Mouse (Mus musculus): ENCODE data around the gene Ttyh1.

DNA sequence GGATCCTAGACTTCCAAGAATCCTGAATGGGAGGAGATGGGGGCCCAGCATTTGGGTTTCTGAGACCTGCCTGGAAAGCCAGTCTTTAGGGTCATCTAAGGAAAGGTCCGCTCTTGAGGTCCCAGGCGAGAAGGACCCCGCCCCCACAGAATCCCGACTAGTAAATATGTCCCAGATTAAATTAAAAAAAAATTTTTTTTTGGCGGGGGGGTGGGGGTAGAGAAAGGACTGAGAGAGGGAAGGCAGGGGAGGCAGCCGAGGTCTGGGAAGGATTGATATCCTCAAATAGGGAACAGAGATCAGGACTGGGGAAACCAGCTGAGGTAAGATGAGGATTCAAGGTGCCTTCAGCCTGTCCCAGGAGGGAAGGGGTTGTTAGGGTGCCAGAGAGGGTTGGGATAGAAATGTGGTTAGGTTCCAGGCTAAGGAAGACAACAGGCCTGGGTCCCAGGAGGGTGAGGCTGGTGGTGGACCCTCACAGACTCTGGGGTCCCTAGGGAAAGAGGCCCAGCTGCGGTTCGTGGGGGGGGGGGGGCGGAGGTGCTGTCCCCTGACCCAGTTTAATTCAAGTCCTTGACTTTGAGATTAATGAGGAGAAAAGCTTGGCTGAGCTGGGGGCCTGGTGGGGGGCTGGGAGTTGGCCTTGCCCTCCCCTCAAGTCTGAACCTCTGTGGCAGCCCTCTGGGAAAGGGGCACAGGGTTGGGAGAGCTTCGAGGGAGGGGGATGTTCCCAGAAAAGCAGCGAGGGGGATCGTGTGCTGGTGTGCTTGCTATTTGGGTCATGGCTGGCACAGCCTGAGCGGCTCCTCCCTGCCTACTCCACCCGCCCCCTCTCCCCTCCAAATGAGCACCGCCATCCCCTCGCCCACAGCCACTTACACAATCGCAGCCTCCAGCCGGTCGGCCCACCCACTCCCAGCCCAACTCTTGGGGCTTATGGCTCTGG lies 1.0 kb downstream of the Ttyh1 start:
- no peak for TF ChIP-seq CTCF (IDR thresholded peaks at IDR 0.05; ENCODE audit: low read depth)
- no peak for TF ChIP-seq EP300 (IDR thresholded peaks at IDR 0.05; ENCODE audit: low read depth)

Data from liver, embryonic 14.5 days (tissue).